Mouse (Mus musculus) B cell, adult (primary cell): ENCODE data around the gene Vmn1r32. TPM values are rescaled to one million over a fixed set of nuclear protein-coding genes. Genes with fewer than 3 reads are reported as not detected.

Source experiments
- total RNA-seq: library from RNA; stranded (reverse); gene quantifications from 4 replicates; pipeline ENCODE4 v1.2.4, GENCODE M21; 2023; ENCODE audit not compliant: inconsistent age

Gene Vmn1r32
- not detected in 4 replicates for total RNA-seq

DNA sequence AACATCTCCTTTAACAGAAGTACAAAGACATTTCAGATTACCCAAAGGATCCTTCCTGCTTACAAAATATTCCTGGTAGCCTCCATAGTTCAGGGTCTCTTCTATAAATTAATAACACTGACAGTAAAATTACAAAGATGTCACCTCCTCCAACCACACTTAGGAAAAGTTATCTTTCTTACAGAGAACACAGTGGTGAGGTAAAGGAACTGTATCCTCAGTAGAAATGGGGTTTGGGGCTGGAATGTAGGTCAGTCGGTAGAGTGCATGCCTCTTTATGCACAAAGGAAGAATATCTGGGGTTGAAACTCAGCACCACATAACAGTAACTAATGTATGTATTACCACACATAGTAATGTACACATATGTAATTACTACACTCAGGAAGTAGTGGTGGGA lies at the start of gene Vmn1r32:
TSS of gene Vmn1r32 (minus strand) at position 101 of the 400 bp plus-strand sequence.

DNA sequence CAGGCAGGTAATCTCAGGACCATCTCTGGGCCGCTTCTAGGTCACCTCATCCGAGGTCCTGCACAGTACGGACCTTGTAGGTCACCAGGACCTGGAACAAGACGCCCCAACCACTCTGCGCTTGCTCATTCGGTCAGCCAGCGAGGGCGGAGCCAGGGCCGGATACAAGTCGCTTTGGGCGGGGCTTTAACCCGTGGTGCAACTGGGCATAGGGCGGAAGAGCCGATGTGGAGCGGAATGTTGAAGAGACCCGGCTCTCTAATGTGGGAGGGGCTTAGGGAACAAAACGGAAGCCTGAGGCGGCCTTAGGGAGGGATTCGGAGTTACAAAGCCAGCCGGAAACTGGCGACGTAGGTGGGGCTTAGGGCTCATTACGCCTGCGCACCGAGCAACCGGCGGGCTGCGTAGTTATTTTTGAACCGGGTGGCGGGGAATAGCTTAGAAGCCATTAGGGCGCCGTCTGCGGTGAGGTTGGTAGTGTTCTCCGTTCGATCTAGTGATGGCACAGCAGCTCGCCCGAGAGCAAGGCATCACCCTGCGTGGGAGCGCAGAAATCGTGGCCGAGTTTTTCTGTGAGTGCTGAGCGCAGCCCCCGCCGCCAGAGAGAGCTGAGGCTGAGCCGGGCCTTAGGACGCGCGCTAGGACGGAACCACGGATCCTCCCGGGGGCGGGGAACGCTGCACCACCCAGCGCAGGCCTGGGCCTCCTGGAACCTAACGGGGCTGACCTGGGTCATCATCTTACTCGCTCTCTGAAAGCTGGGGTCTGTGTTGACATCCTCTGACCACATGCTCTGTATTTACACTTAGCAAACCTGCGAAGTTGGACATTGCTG lies 24.7 kb downstream of the Vmn1r32 start, which contains the start of gene Mad2l1:
TSS of gene Mad2l1 (plus strand) at position 363 of the 835 bp plus-strand sequence.

Other genes starting within 250 kb of the Vmn1r32 start
- 14.0 to 19.8 TPM (median 19.0 TPM) in 4 replicates for gene Mad2l1, start 24.7 kb downstream of the Vmn1r32 start, total RNA-seq
- not detected in 4 replicates for gene Vmn1r33, start 58.2 kb upstream of the Vmn1r32 start, total RNA-seq
- not detected in 4 replicates for gene Vmn1r34, start 83.8 kb upstream of the Vmn1r32 start, total RNA-seq
- not detected in 4 replicates for gene Vmn1r35, start 125.8 kb upstream of the Vmn1r32 start, total RNA-seq
- gene Vmn1r36, start 159.1 kb upstream of the Vmn1r32 start, total RNA-seq, result not detected in 4 replicates
- not detected in 4 replicates for gene Vmn1r37, start 169.3 kb upstream of the Vmn1r32 start, total RNA-seq
- gene Vmn1r38, start 222.5 kb upstream of the Vmn1r32 start, total RNA-seq, result not detected in 4 replicates